Mouse (Mus musculus): ENCODE measurements around the gene Lrrc15. TPM values are rescaled to one million over a fixed set of nuclear protein-coding genes. Genes with fewer than 3 reads are reported as not detected.
A peak's percentile ranks its signal among the peaks of the same experiment; 100 is the strongest.

The Lrrc15 gene
- 1.1 and 1.2 TPM in 2 replicates for polyA plus RNA-seq (2016; fragmentation: Nextera tagmentation; extraction: Ambion mirVana)

GRCm38 (mm10) chr16:30282844-30283495 lies at the start of gene Lrrc15:
Lrrc15 (minus strand) TSS chr16:30283256.
- Histone ChIP-seq H3K27me3 (peaks cover 19% of the 10 kb centered on the region), H3K27ac (no peak within 1 kb of the TSS), H3K4me2 (replicated peaks) (peak within 1 kb of the TSS; percentile 55), H3K4me1 (peaks cover 41% of the 10 kb centered on the region), H3K9ac (peak within 1 kb of the TSS; percentile 38; the same call in 1 of the 2 replicates), H3K36me3 (no peaks in the 10 kb centered on the region), H3K9me3 (no peaks in the 10 kb centered on the region), H3K4me3 (peak within 1 kb of the TSS; percentile 26)
- ATAC-seq (ENCODE audit: insufficient number of reproducible peaks, insufficient read depth, low FRiP score, low TSS enrichment) = no peak
- 6% methylated on average over 34 of the region's 34 CpGs for WGBS

- Histone ChIP-seq H3K9ac (no peak overlapping the region), H3K36me3 (peaks cover 6% of the 10 kb centered on the region; the same call in 1 of the 2 replicates), H3K4me2 (replicated peaks) (no peak overlapping the region), H3K27me3 (peaks cover 24% of the 10 kb centered on the region), H3K4me1 (peaks cover 6% of the 10 kb centered on the region), H3K9me3 (no peaks in the 10 kb centered on the region), H3K27ac (no peak overlapping the region), H3K4me3 (no peak overlapping the region)
- ATAC-seq (ENCODE audit: insufficient number of reproducible peaks, insufficient read depth, low FRiP score, low TSS enrichment) = no peak
These were observed 31.2 kb upstream of the Lrrc15 start for GRCm38 (mm10) chr16:30314236-30314635.

DNA sequence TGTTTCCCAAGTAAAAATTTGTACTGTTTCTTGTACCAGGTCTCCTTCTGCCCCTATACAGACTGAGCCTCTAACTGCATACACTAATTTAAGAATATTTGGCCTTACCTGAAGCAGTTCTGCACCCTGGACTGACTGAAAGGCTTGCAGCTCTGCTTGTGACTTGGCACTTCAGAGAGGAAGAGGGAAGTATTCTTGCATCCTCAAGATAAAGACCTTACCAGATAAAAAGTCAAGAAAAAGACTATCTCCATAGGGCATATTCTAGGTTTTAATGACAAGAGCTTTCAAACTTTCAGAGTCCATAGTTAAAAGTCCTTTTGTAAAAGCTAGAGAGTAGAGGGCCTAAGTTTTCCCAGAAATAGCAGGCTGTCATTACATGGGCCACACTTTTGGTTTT lies 27.6 kb upstream of the Lrrc15 start, which contains the start of gene Gp5:
Gp5 (minus strand) TSS at position 133 of the 400 bp plus-strand sequence.
- Histone ChIP-seq H3K36me3 (peaks cover 5% of the 10 kb centered on the region; the same call in 1 of the 2 replicates), H3K4me3 (peak within 1 kb of the TSS; percentile 59), H3K27me3 (peaks cover 55% of the 10 kb centered on the region), H3K9ac (0 out of 2 replicates have a peak within 1 kb of the TSS, but pooled peaks have one; percentile 19), H3K27ac (no peak within 1 kb of the TSS), H3K4me1 (peaks cover 15% of the 10 kb centered on the region), H3K4me2 (replicated peaks) (peak within 1 kb of the TSS; percentile 100), H3K9me3 (no peaks in the 10 kb centered on the region)
- no peak for ATAC-seq (ENCODE audit: insufficient number of reproducible peaks, insufficient read depth, low FRiP score, low TSS enrichment)

DNA sequence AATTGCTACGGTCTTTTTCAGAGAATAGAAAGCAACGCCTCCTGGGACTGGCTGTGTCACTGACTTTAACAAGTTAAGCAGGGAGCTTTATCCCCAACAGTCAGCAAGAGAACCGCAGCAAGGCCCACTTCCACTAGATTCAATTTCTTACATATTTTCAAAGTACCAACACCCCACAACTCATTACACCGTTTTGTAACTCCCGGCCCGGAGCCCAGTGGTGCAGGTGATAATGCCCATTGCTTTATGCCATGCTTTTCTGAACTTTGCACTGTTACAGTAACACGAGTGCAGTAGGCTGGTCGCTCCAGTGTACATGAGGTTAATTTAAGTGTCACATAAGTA lies 27.1 kb upstream of the Lrrc15 start:
- 0 out of 2 replicates have a peak, but pooled peaks cover 2% of the 10 kb centered on the region for H3K36me3 ChIP-seq
- H3K4me3 ChIP-seq = no peak overlapping the region
- H3K4me2 ChIP-seq (replicated peaks) = no peak overlapping the region
- 50% methylated on average over 8 of the region's 8 CpGs for WGBS
- H3K27ac ChIP-seq = no peak overlapping the region
- H3K9me3 ChIP-seq = no peaks in the 10 kb centered on the region
- H3K9ac ChIP-seq = no peak overlapping the region
- H3K4me1 ChIP-seq = peaks cover 15% of the 10 kb centered on the region
- ATAC-seq (ENCODE audit: insufficient number of reproducible peaks, insufficient read depth, low FRiP score, low TSS enrichment) = no peak
- H3K27me3 ChIP-seq = peaks cover 56% of the 10 kb centered on the region

GRCm38 (mm10) chr16:30309395-30310170 lies 26.5 kb upstream of the Lrrc15 start:
- Histone ChIP-seq H3K4me2 (replicated peaks) (peak overlapping the region; percentile 100), H3K27me3 (peaks cover 58% of the 10 kb centered on the region), H3K36me3 (no peaks in the 10 kb centered on the region), H3K4me3 (peak overlapping the region; percentile 59), H3K9me3 (no peaks in the 10 kb centered on the region), H3K9ac (0 out of 2 replicates have a peak overlapping the region, but pooled peaks have one; percentile 19), H3K4me1 (peaks cover 15% of the 10 kb centered on the region), H3K27ac (no peak overlapping the region)
- ATAC-seq (ENCODE audit: insufficient number of reproducible peaks, insufficient read depth, low FRiP score, low TSS enrichment) = no peak
- WGBS = 5% methylated on average over 34 of the region's 34 CpGs

GRCm38 (mm10) chr16:30308616-30309394 lies 25.7 kb upstream of the Lrrc15 start:
- peak overlapping the region; percentile 100 for H3K4me2 ChIP-seq (replicated peaks)
- under 1% methylated on average over 72 of the region's 72 CpGs for WGBS
- ATAC-seq (ENCODE audit: insufficient number of reproducible peaks, insufficient read depth, low FRiP score, low TSS enrichment) = peak; percentile 65; the same call in 1 of the 2 replicates
- no peak overlapping the region for H3K27ac ChIP-seq
- H3K4me3 ChIP-seq = peak overlapping the region; percentile 59
- peaks cover 62% of the 10 kb centered on the region for H3K27me3 ChIP-seq
- peaks cover 15% of the 10 kb centered on the region for H3K4me1 ChIP-seq
- H3K9ac ChIP-seq = peak overlapping the region; percentile 61
- H3K9me3 ChIP-seq = no peaks in the 10 kb centered on the region
- no peaks in the 10 kb centered on the region for H3K36me3 ChIP-seq

GRCm38 (mm10) chr16:30307961-30308615 lies 25.0 kb upstream of the Lrrc15 start:
- peak overlapping the region; percentile 100 for H3K4me2 ChIP-seq (replicated peaks)
- no peak for ATAC-seq (ENCODE audit: insufficient number of reproducible peaks, insufficient read depth, low FRiP score, low TSS enrichment)

DNA sequence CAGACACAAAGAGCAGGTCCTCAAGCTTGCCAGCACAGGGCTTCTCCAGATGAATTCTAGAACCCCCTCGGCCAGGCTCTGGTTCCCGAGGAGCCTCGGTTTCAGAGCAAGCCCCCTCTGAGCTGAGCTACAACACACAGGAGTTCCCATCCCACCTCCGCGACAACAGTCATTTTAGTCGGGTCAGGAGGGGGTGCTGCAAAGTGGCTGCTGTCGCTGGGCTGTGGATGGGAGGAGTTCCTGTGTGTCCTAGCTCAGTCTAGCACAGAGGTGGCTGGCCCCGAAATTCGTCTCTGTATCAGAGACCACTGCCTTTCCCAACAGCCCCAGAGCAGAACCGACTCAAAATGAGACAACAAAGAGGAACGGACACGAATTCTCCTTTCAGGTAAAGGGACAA lies 24.2 kb upstream of the Lrrc15 start:
- 51% methylated on average over 12 of the region's 12 CpGs for WGBS
- Histone ChIP-seq H3K9ac (no peak overlapping the region), H3K9me3 (no peaks in the 10 kb centered on the region), H3K27me3 (peaks cover 62% of the 10 kb centered on the region), H3K4me3 (no peak overlapping the region), H3K36me3 (no peaks in the 10 kb centered on the region), H3K4me2 (replicated peaks) (no peak overlapping the region), H3K27ac (no peak overlapping the region), H3K4me1 (peaks cover 15% of the 10 kb centered on the region)
- ATAC-seq (ENCODE audit: insufficient number of reproducible peaks, insufficient read depth, low FRiP score, low TSS enrichment) = no peak

More at GRCm38 (mm10) chr16:30307961-30308615, 25.0 kb upstream of the Lrrc15 start:
- H3K4me1 ChIP-seq = peaks cover 15% of the 10 kb centered on the region
- peaks cover 62% of the 10 kb centered on the region for H3K27me3 ChIP-seq
- H3K9me3 ChIP-seq = no peaks in the 10 kb centered on the region
- WGBS = 11% methylated on average over 29 of the region's 29 CpGs
- peak overlapping the region; percentile 59 for H3K4me3 ChIP-seq
- H3K27ac ChIP-seq = no peak overlapping the region
- no peaks in the 10 kb centered on the region for H3K36me3 ChIP-seq
- peak overlapping the region; percentile 61 for H3K9ac ChIP-seq

DNA sequence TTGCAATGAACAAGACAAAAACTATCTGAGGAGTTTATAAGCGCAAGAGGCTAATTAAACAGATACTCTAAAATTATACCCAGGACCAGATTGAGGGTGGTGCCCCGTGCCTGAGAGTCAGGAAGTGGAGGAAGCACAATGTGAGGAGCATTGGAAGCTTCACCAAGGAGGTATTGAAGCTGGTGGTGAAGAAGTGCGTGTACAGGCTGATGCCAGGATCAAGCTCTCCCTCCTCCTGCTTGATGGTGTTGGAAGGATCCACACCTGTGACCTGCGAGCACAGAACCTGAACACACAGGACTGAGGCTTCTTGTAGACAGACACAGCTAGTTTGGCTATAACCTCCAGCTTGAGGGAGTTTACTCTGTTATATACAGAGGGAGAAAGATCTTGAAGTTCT lies 23.0 kb upstream of the Lrrc15 start:
- ATAC-seq (ENCODE audit: insufficient number of reproducible peaks, insufficient read depth, low FRiP score, low TSS enrichment) = no peak
- H3K4me2 ChIP-seq (replicated peaks) = no peak overlapping the region
- H3K27me3 ChIP-seq = peaks cover 56% of the 10 kb centered on the region
- no peak overlapping the region for H3K9ac ChIP-seq
- no peaks in the 10 kb centered on the region for H3K9me3 ChIP-seq
- WGBS = 93% methylated on average over 4 of the region's 4 CpGs
- no peaks in the 10 kb centered on the region for H3K36me3 ChIP-seq
- no peak overlapping the region for H3K27ac ChIP-seq
- peaks cover 15% of the 10 kb centered on the region for H3K4me1 ChIP-seq
- H3K4me3 ChIP-seq = no peak overlapping the region

- Histone ChIP-seq H3K9me3 (no peaks in the 10 kb centered on the region), H3K4me3 (no peak overlapping the region), H3K9ac (no peak overlapping the region), H3K36me3 (no peaks in the 10 kb centered on the region), H3K4me2 (replicated peaks) (no peak overlapping the region), H3K27ac (no peak overlapping the region), H3K27me3 (peaks cover 38% of the 10 kb centered on the region), H3K4me1 (peaks cover 8% of the 10 kb centered on the region)
- ATAC-seq (ENCODE audit: insufficient number of reproducible peaks, insufficient read depth, low FRiP score, low TSS enrichment) = no peak
- 75% methylated on average over 5 of the region's 5 CpGs for WGBS
These were observed 21.2 kb upstream of the Lrrc15 start for GRCm38 (mm10) chr16:30304236-30304635.

DNA sequence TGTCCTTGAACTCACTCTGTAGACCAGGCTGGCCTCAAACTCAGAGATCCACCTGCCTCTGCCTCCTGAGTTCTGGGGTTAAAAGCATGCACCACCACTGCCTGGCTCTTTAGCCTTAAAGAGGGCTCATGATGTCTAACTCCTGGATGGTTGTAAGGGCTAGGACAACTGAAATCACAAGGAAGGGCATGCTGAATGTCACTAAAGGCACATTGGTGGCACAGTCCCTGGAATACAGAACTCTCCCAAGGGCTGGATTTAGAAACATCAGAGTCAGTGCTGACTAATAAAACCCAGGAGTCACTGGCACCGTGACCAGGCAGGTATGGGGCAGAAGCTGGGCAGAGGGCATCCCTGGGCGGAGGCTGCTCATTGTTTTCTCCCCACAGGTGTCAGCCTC lies 20.4 kb upstream of the Lrrc15 start:
- no peak overlapping the region for H3K27ac ChIP-seq
- WGBS = 76% methylated on average over 2 of the region's 2 CpGs

More for the DNA sequence above, 20.4 kb upstream of the Lrrc15 start:
- peaks cover 3% of the 10 kb centered on the region for H3K4me1 ChIP-seq
- H3K27me3 ChIP-seq = peaks cover 29% of the 10 kb centered on the region
- H3K36me3 ChIP-seq = no peaks in the 10 kb centered on the region
- ATAC-seq (ENCODE audit: insufficient number of reproducible peaks, insufficient read depth, low FRiP score, low TSS enrichment) = no peak
- H3K4me3 ChIP-seq = no peak overlapping the region
- H3K9ac ChIP-seq = no peak overlapping the region
- H3K4me2 ChIP-seq (replicated peaks) = no peak overlapping the region
- no peaks in the 10 kb centered on the region for H3K9me3 ChIP-seq
